Mouse (Mus musculus): ENCODE measurements around the gene Fancg. TPM values are rescaled to one million over a fixed set of nuclear protein-coding genes. Genes with fewer than 3 reads are reported as not detected.

Fancg gene
- total and polyA plus RNA-seq, 3 experiments: 11.4 to 24.6 TPM; not detected in 1

- Histone ChIP-seq H3K27me3 (ENCODE audit: control insufficient read depth in 1 of 2, insufficient read depth in 2 of 2, low read length in 2 of 2) (no peaks in the 10 kb centered on the region), H3K27ac (ENCODE audit: control insufficient read depth, low read depth, low read length) (peak overlapping the region; percentile 13; the same call in 1 of the 2 replicates), H3K4me3 (ENCODE audit: control insufficient read depth in 1 of 2, insufficient read depth in 1 of 2, low read depth in 2 of 2, low read length in 2 of 2) (peak overlapping the region in 1 of 2 experiments; percentile 31; a peak in 2 of 4 replicates), H3K79me2 (ENCODE audit: control insufficient read depth, insufficient read depth, low read length, poor library complexity) (no peaks in the 10 kb centered on the region), H3K9ac (ENCODE audit: control insufficient read depth, low read depth, low read length, poor library complexity, severe bottlenecking) (no peak overlapping the region; the same call in 1 of the 2 replicates), H3K4me1 (ENCODE audit: control insufficient read depth in 1 of 2, insufficient read depth in 2 of 2, low read length in 2 of 2) (peaks cover 16 to 42% of the 10 kb centered on the region in 2 experiments), H3K36me3 (ENCODE audit: control insufficient read depth in 1 of 2, insufficient read depth in 2 of 2, low read length in 2 of 2) (peaks cover 0 to 20% of the 10 kb centered on the region in 2 experiments; a peak in 2 of 4 replicates), H3K9me3 (replicated peaks; ENCODE audit: insufficient read depth, low read length) (no peaks in the 10 kb centered on the region)
- TF ChIP-seq BHLHE40 (IDR thresholded peaks at IDR 0.05; ENCODE audit: borderline replicate concordance, low read depth, low read length) (no peak), ELF1 (IDR thresholded peaks at IDR 0.05; ENCODE audit: low read depth, low read length) (no peak), POLR2A (IDR thresholded peaks at IDR 0.05; ENCODE audit: control insufficient read depth in 1 of 2, insufficient read depth in 1 of 2, low read depth in 1 of 2, low read length in 2 of 2, poor library complexity in 1 of 2) (no peak), RCOR1 (IDR thresholded peaks at IDR 0.05; ENCODE audit: low read depth, low read length) (peak; percentile 42; the same call in 1 of the 2 replicates), ZNF384 (IDR thresholded peaks at IDR 0.05; ENCODE audit: low read depth, low read length) (peak; percentile 80; the same call in 1 of the 2 replicates), ZKSCAN1 (IDR thresholded peaks at IDR 0.05; ENCODE audit: low read depth, low read length) (no peak), MYB (IDR thresholded peaks at IDR 0.05; ENCODE audit: low read depth, low read length) (no peak), JUND (IDR thresholded peaks at IDR 0.05; ENCODE audit: low read depth, low read length) (no peak), TCF12 (IDR thresholded peaks at IDR 0.05; ENCODE audit: low read depth, low read length) (no peak), TAL1 (IDR thresholded peaks at IDR 0.05; ENCODE audit: low read length) (no peak), MAZ (IDR thresholded peaks at IDR 0.05; ENCODE audit: low read depth, low read length) (no peak), KAT2A (conservative IDR thresholded peaks at IDR 0.05; ENCODE audit: low read depth, low read length) (no peak), MYC (IDR thresholded peaks at IDR 0.05; ENCODE audit: low read depth, low read length) (no peak), ZC3H11A (IDR thresholded peaks at IDR 0.05; ENCODE audit: low read depth, low read length) (no peak), USF1 (IDR thresholded peaks at IDR 0.05; ENCODE audit: low read depth, low read length) (0 out of 2 replicates have a peak, but pooled peaks have one; percentile 14), GATA1 (IDR thresholded peaks at IDR 0.05; ENCODE audit: low read depth, low read length) (no peak), MEF2A (IDR thresholded peaks at IDR 0.05; ENCODE audit: extremely low read depth, insufficient replicate concordance, low read depth, low read length, poor library complexity, severe bottlenecking) (no peak), SIN3A (IDR thresholded peaks at IDR 0.05; ENCODE audit: low read length) (peak; percentile 53; the same call in 1 of the 2 replicates), EP300 (IDR thresholded peaks at IDR 0.05; ENCODE audit: low read depth in 1 of 2, low read length in 2 of 2) (no peak), HCFC1 (IDR thresholded peaks at IDR 0.05; ENCODE audit: low read depth, low read length) (peak; percentile 45), CHD1 (IDR thresholded peaks at IDR 0.05; ENCODE audit: low read depth, low read length) (no peak), MAFK (IDR thresholded peaks at IDR 0.05; ENCODE audit: borderline replicate concordance, low read depth, low read length) (no peak), MXI1 (IDR thresholded peaks at IDR 0.05; ENCODE audit: low read depth, low read length) (peak; percentile 59), POLR2AphosphoS2 (IDR thresholded peaks at IDR 0.05; ENCODE audit: low read length) (no peak), POLR2AphosphoS5 (IDR thresholded peaks at IDR 0.05; ENCODE audit: borderline replicate concordance, low read depth, low read length) (no peak), NELFE (IDR thresholded peaks at IDR 0.05; ENCODE audit: low read depth, low read length) (no peak), RAD21 (IDR thresholded peaks at IDR 0.05; ENCODE audit: low read depth, low read length) (no peak), ETS1 (IDR thresholded peaks at IDR 0.05; ENCODE audit: low read depth, low read length) (peak; percentile 30; the same call in 1 of the 2 replicates)
- peak; percentile 89 for DNase-seq (ENCODE audit: low read depth, low spot score)
Observed at GRCm38 (mm10) chr4:43043644-43044357, 33.5 kb upstream of the Fancg start.
